Mouse (Mus musculus) layer of hippocampus, adult 2 months (tissue): ENCODE results near the gene Edem3. TPM values are rescaled to one million over a fixed set of nuclear protein-coding genes. Genes with fewer than 3 reads are reported as not detected.
"Not testable (repeated sequence)": the region's sequence is repeated elsewhere in the genome, so short reads cannot be mapped to it uniquely, and the experiment has no call there.

ENCODE experiments used
- DNase-seq, 2 experiments: peaks; one replicate each; pipeline ENCODE4 v3.0.0; 2022; ENCODE audit warnings: low spot score in 2 of 2
- H3K27ac ChIP-seq: fragments of 200-600 bp; 2 replicates; pipeline ENCODE4 v1.8.1; 2022
- H3K4me3 ChIP-seq: fragments of 200-600 bp; 2 replicates; pipeline ENCODE4 v1.8.1; 2022; ENCODE audit warnings: mild to moderate bottlenecking
- CTCF ChIP-seq: fragments of 200-600 bp; conservative IDR thresholded peaks from 2 replicates; pipeline ENCODE4 v1.8.1; 2022; ENCODE audit warnings: antibody characterized with exemption, mild to moderate bottlenecking, moderate library complexity
- total RNA-seq, 2 experiments: library from RNA; stranded (reverse); gene quantifications; 2 replicates each; pipeline ENCODE4 v1.2.3; 2021

The Edem3 gene
- total RNA-seq, 2 experiments from 2014 or later = 36.1 to 40.5 TPM

- TF ChIP-seq CTCF = no peak
- Histone ChIP-seq H3K27ac (peak overlapping the region; percentile 90; the same call in 1 of the 2 replicates), H3K4me3 (peak overlapping the region; percentile 87)
- no peak for DNase-seq
These were observed 1.2 kb downstream of the Edem3 start for GRCm38 (mm10) chr1:151756425-151756728.

- Histone ChIP-seq H3K27ac (no peak overlapping the region), H3K4me3 (no peak overlapping the region)
- no peak for TF ChIP-seq CTCF
- no peak for DNase-seq
These were observed 3.1 kb downstream of the Edem3 start for GRCm38 (mm10) chr1:151758301-151758700.

GRCm38 (mm10) chr1:151758991-151759390, 3.8 kb downstream of the Edem3 start:
- no peak for TF ChIP-seq CTCF
- no peak for DNase-seq
- H3K27ac ChIP-seq = no peak overlapping the region
- no peak overlapping the region for H3K4me3 ChIP-seq

GRCm38 (mm10) chr1:151764236-151764635, 9.1 kb downstream of the Edem3 start:
- TF ChIP-seq CTCF = no peak
- Histone ChIP-seq H3K27ac (no peak overlapping the region), H3K4me3 (no peak overlapping the region)
- no peak for DNase-seq

- H3K4me3 ChIP-seq = no peak overlapping the region
- no peak for DNase-seq
- no peak for TF ChIP-seq CTCF
- H3K27ac ChIP-seq = no peak overlapping the region
These were observed 11.0 kb downstream of the Edem3 start for GRCm38 (mm10) chr1:151766166-151766565.

GRCm38 (mm10) chr1:151766976-151767654, 11.9 kb downstream of the Edem3 start:
- TF ChIP-seq CTCF = peak; percentile 62
- DNase-seq = no peak
- no peak overlapping the region for H3K27ac ChIP-seq
- H3K4me3 ChIP-seq = no peak overlapping the region

- Histone ChIP-seq H3K4me3 (no peak overlapping the region), H3K27ac (no peak overlapping the region)
- no peak for TF ChIP-seq CTCF
- DNase-seq = no peak
These were observed 14.2 kb downstream of the Edem3 start for GRCm38 (mm10) chr1:151769200-151769913.

DNA sequence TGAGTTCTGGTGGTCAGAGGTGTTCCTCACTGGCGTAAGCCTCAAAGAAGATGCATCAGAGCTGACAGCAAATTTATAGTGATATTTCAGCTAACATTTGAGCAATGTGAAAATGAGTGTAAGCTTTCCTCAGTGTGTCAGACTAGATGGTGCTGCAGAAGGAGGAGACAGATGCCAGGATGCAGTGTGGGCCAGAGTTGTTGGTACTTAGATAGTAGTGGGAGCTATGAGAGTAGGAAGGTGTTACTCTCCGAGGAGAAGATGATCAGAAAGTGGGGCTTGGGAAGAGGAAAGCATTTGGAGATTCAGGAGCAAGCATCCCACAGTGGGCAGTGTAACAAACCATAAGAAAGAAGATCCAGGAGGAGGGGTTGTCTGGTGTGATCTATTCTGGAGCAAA, 22.4 kb downstream of the Edem3 start:
- Histone ChIP-seq H3K4me3 (no peak overlapping the region), H3K27ac (no peak overlapping the region)
- TF ChIP-seq CTCF = no peak
- DNase-seq = peak in 1 of 2 experiments; percentile 70

DNA sequence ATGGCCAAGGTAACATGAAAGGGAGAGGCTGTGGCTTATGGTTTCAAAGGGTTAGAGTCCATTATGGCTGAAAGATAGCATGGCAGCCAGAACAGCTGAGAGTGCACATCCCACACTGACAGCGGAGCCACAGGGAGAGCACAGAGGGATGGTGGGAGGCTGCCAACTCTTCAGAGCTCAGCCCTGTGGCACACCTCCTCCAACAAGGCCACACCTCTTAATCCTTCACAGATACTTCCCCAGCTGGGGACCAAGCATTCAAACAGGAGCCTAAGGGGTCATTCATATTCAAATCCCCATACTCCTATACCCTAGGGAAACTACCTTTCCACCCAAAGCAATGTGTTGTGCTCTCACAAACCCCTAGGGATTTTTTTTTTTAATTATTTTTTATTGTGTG, 23.4 kb downstream of the Edem3 start:
- DNase-seq = no peak
- Histone ChIP-seq H3K4me3 (no peak overlapping the region), H3K27ac (no peak overlapping the region)
- TF ChIP-seq CTCF = no peak

DNA sequence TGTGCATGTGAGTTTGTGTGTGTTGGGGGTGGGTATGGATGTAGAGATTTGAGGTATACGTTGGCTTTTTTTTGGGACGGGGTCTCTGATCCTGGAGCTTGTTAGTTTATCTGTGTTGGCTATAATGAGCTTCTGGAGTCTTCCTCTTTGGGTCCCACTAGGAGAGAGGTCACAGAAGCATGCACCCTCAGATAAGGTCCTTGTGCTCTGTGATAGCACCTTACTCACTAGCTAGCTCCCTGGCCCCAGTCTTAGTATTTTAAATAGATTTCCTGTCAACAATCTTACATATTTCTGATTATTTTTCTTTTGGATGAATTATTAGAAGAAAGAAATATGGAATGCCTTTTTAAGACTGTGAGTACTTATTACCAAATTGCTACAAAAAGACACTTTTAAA, 24.1 kb downstream of the Edem3 start:
- TF ChIP-seq CTCF = no peak
- H3K4me3 ChIP-seq = no peak overlapping the region
- no peak for DNase-seq
- H3K27ac ChIP-seq = no peak overlapping the region

DNA sequence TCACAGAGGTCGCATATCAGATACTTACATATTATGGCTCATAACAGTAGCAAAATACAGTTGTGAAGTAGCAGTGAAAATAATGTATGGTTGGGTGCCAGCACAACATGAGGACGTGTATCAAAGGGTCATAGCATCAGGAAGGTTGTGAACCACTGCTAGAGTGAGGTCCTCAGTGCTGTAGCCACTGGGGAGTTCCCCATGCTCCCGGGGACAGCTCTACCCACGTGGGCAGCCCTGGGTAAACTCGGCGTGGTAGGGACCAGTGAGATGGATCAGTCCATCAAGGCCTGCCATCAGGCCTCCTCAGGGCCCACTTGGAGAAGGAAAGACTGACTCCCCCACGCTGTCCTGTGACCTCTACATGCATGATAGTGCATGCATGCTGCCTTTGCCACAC, 26.3 kb downstream of the Edem3 start:
- Histone ChIP-seq H3K27ac (no peak overlapping the region), H3K4me3 (no peak overlapping the region)
- no peak for DNase-seq
- TF ChIP-seq CTCF = no peak

GRCm38 (mm10) chr1:151783403-151783802, 28.2 kb downstream of the Edem3 start:
- Histone ChIP-seq H3K4me3 (no peak overlapping the region), H3K27ac (no peak overlapping the region)
- DNase-seq = no peak
- TF ChIP-seq CTCF = no peak

- TF ChIP-seq CTCF = no peak
- Histone ChIP-seq H3K4me3 (no peak overlapping the region), H3K27ac (no peak overlapping the region)
- no peak for DNase-seq
These were observed 31.2 kb downstream of the Edem3 start for GRCm38 (mm10) chr1:151786406-151786805.

DNA sequence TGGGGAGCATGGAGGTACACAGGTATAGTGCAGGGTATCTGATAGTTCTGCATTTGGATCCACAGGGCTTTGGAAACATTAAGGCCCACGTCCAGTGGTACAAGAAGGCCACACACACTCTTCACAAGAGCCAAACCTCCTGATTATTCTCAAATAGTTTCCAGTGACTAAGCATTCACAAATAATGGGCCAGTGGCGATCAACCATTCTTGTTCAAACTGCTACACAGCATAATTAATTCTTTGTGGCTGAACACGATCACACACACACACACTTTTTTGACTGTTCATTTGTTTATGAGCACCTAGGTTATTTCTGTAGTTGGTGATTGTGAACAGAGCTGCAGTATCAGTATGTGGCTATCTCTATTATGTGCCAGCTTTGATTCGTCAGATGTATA, 34.0 kb downstream of the Edem3 start:
- TF ChIP-seq CTCF = no peak
- Histone ChIP-seq H3K27ac (no peak overlapping the region), H3K4me3 (no peak overlapping the region)
- no peak for DNase-seq

GRCm38 (mm10) chr1:151792076-151792475, 36.9 kb downstream of the Edem3 start:
- not testable (repeated sequence) for H3K27ac ChIP-seq, DNase-seq, H3K4me3 ChIP-seq

GRCm38 (mm10) chr1:151802795-151803194, 47.6 kb downstream of the Edem3 start:
- H3K27ac ChIP-seq, DNase-seq, H3K4me3 ChIP-seq: not testable (repeated sequence)
